Mouse (Mus musculus) heart, adult 2 months (tissue): ENCODE data around the gene Cryab.
A peak's percentile ranks its signal among the peaks of the same experiment; 100 is the strongest.

Source experiments
- CTCF ChIP-seq: fragments of 200-600 bp; IDR thresholded peaks from 2 replicates; pipeline ENCODE4 v1.8.1; 2022; ENCODE audit warnings: antibody characterized with exemption, mild to moderate bottlenecking, moderate library complexity
- EP300 ChIP-seq: fragments of 200-500 bp; IDR thresholded peaks from 2 replicates; pipeline ENCODE4 v1.6.1; 2011; ENCODE audit warnings: low read depth, low read length, control low read depth; ENCODE audit not compliant: insufficient read depth

- TF ChIP-seq EP300 = no peak
- TF ChIP-seq CTCF = peak; percentile 43
Measured at GRCm38 (mm10) chr9:50746214-50746677, 4.9 kb upstream of the Cryab start, which contains the start of gene 2310030G06Rik.
